Mouse (Mus musculus) ES-E14 (cell line): ENCODE data around the gene Ifitm6. TPM values are rescaled to one million over a fixed set of nuclear protein-coding genes. Genes with fewer than 3 reads are reported as not detected.

Experiments used
- DNase-seq: peaks from one replicate; pipeline ENCODE4 v3.0.0-alpha.2; 2013; ENCODE audit warnings: low read depth, low spot score
- H3K27ac ChIP-seq: 2 replicates; pipeline ENCODE4 v1.5.1; 2012; ENCODE audit warnings: low read depth, mild to moderate bottlenecking, low read length, moderate library complexity, mixed read lengths; ENCODE audit not compliant: poor library complexity, insufficient read depth, severe bottlenecking
- H3K36me3 ChIP-seq: 2 replicates; pipeline ENCODE4 v1.6.1; 2012; ENCODE audit warnings: mild to moderate bottlenecking, low read length, moderate library complexity, mixed read lengths; ENCODE audit not compliant: control insufficient read depth, poor library complexity, insufficient read depth, severe bottlenecking
- H3K4me1 ChIP-seq, 2 experiments: fragments of 150-350 bp in 1 of 2; sonication (generic) in 1 of 2; 2 replicates each; pipeline ENCODE4 v1.6.1; 2012; ENCODE audit warnings: low read length in 2 of 2, mild to moderate bottlenecking in 1 of 2, mixed read lengths in 1 of 2; ENCODE audit not compliant: control insufficient read depth in 2 of 2, insufficient read depth in 2 of 2, poor library complexity in 1 of 2
- H3K4me3 ChIP-seq, 2 experiments: fragments of 150-350 bp in 1 of 2; sonication (generic) in 1 of 2; 2 replicates each; pipeline ENCODE4 v1.5.1; 2012; ENCODE audit warnings: low read length in 2 of 2, low read depth in 1 of 2, mild to moderate bottlenecking in 1 of 2, mixed read lengths in 1 of 2; ENCODE audit not compliant: insufficient read depth in 1 of 2, poor library complexity in 1 of 2, severe bottlenecking in 1 of 2
- H3K9ac ChIP-seq: 2 replicates; pipeline ENCODE4 v1.6.1; 2012; ENCODE audit warnings: low read depth, mild to moderate bottlenecking, low read length, mixed read lengths; ENCODE audit not compliant: poor library complexity, insufficient read depth, severe bottlenecking
- H3K9me3 ChIP-seq: fragments of 150-350 bp; sonication (generic); 2 replicates; pipeline ENCODE4 v1.6.1; 2012; ENCODE audit warnings: low read depth, mild to moderate bottlenecking, low read length; ENCODE audit not compliant: control insufficient read depth, insufficient read depth
- CHD2 ChIP-seq: IDR thresholded peaks from 2 replicates; pipeline ENCODE4 v1.6.1; 2014; ENCODE audit warnings: mild to moderate bottlenecking, low read depth, low read length, inconsistent platforms
- HCFC1 ChIP-seq: IDR thresholded peaks from 2 replicates; pipeline ENCODE4 v1.6.1; 2012; ENCODE audit warnings: low read length, inconsistent platforms, borderline replicate concordance; ENCODE audit not compliant: insufficient read depth
- MAFK ChIP-seq: IDR thresholded peaks from 2 replicates; pipeline ENCODE4 v1.6.1; 2014; ENCODE audit warnings: mild to moderate bottlenecking, low read depth, low read length, inconsistent platforms; ENCODE audit not compliant: insufficient read depth
- ZC3H11A ChIP-seq: IDR thresholded peaks from 2 replicates; pipeline ENCODE4 v1.6.1; 2012; ENCODE audit warnings: low read depth, mild to moderate bottlenecking, inconsistent platforms, low read length, borderline replicate concordance
- ZNF384 ChIP-seq: IDR thresholded peaks from 2 replicates; pipeline ENCODE4 v1.6.1; 2012; ENCODE audit warnings: low read depth, low read length, inconsistent platforms
- in situ Hi-C, 2 experiments: fragments of 600-800 bp; cut with MboI; formaldehyde crosslinking; loops; one replicate each; pipeline ENCODE4 v1.15.1; 2025; ENCODE audit warnings: low sequenced_read_pairs in 2 of 2, inconsistent platforms in 1 of 2; ENCODE audit not compliant: unreplicated experiment in 2 of 2
- total RNA-seq: library from RNA; depleted of rRNA; stranded (reverse); fragments of 300-350 nt; gene quantifications from 2 replicates; pipeline ENCODE4 v1.2.3, GENCODE M21; 2012

The Ifitm6 gene
- total RNA-seq, 1 experiment = 0.36 TPM

DNA sequence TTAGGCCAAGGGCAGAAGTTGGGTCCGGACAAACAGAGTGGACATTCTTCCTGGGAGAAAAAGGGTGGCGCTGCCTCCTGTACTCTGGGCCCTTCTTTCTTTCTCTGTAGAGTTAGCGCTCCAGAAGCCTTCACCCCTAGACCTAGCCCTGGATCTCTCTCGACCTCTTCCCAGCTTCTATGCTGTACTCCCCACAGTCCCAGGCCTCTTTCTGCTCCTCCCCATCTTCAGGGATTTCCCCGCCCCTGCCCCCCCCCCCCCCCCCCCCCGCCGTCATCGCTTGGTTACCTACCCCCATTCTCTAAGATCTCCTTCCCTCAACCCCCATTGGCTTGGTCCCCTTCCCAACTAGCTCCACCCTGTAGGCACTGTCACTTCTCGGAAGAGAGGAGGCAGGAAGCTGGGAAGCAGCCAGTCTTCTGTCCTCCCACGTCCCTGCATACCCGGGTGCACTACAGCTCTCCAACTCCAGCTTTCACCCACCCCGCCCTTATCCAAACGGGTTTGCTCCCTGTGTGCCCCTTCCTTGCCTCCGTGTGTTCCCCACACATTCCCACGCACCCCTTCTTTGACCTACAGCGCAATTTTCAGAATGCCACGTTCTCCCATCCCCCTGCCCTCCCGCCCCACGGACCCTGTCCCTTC, 30.0 kb upstream of the Ifitm6 start:
- peak overlapping the region; percentile 84 for H3K9ac ChIP-seq

DNA sequence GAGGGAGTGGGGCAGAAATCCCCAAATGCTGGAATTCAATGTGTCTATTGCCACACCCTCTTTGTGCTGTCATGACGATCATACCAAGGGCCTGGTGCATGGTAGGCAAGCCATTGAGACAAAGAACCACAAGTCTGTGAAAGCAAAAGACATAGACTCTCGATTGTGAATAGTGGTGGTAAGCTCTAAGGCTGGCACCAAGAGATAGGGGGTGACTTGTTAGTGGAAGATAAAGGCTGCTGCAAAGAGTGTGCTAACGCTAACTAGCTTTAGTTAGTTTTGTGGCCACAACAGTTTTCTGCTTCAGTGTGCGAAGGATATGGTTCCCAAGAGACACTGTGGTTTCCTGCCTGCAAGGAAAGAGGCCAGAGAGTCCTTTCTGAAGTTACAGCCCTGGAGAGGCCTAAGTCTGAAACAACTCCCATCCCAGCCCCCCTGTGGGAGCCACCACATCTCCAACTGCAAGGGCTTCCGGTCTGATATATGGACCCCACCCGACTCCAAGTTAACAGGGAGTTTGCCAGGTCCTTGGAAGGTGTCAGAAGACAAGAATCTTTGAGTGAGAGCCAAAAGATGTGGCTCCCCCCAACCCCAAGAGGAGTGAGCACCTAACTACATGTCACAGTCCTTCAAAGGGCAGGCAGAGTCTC, 29.3 kb upstream of the Ifitm6 start:
- Histone ChIP-seq H3K4me1 (peaks cover 7 to 29% of the 10 kb centered on the region in 2 experiments), H3K36me3 (no peaks in the 10 kb centered on the region), H3K9me3 (no peaks in the 10 kb centered on the region), H3K27ac (peak overlapping the region; percentile 88), H3K9ac (peak overlapping the region; percentile 49; the same call in 1 of the 2 replicates), H3K4me3 (peak overlapping the region; percentile 13 to 25; a peak in 2 of 4 replicates)
- no peak for DNase-seq
- TF ChIP-seq MAFK (no peak), ZNF384 (no peak), CHD2 (no peak), ZC3H11A (no peak), HCFC1 (no peak)
- in situ Hi-C loops = loop anchor here in 1 of 2 experiments (10.0 kb wide), 1 partner anchor 92 kb away; the partner anchor contains the start of genes Gm45717, Ifitm2 and Ifitm5

More for the DNA sequence above, 30.0 kb upstream of the Ifitm6 start:
- no peaks in the 10 kb centered on the region for H3K36me3 ChIP-seq
- H3K9me3 ChIP-seq = no peaks in the 10 kb centered on the region
- peak overlapping the region; percentile 61 to 71 for H3K4me3 ChIP-seq
- TF ChIP-seq MAFK (no peak), ZNF384 (no peak), HCFC1 (no peak), CHD2 (no peak), ZC3H11A (no peak)
- H3K27ac ChIP-seq = peak overlapping the region; percentile 98
- no peak for DNase-seq
- in situ Hi-C loops = loop anchor here in 1 of 2 experiments (10.0 kb wide), 1 partner anchor 93 kb away; the partner anchor contains the start of genes Gm45717, Ifitm2 and Ifitm5
- peaks cover 7 to 27% of the 10 kb centered on the region in 2 experiments for H3K4me1 ChIP-seq

DNA sequence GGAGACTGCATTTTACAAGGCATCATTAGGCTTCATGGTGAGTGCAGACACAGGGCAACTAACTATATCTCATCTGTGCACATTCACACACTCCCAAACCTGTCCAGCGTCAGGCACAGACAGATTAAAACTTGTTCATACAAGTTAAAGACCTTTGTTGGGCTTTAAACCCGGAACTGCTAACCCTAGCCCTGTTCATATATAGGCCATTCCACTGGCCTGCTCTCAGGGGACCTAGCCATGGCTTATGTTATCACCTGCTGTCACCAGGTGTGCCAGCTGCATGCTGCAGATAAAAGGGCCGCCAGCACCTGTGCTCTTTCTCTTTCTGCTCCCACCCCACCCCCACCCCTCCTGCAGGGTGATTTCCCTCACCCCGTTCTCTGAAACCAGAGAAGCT, 24.8 kb upstream of the Ifitm6 start:
- peaks cover 5 to 30% of the 10 kb centered on the region in 2 experiments; a peak in 3 of 4 replicates for H3K4me1 ChIP-seq
- TF ChIP-seq HCFC1 = no peak
- no peak for TF ChIP-seq MAFK
- no peak for TF ChIP-seq ZNF384
- TF ChIP-seq ZC3H11A = no peak
- TF ChIP-seq CHD2 = no peak
- no peak overlapping the region for H3K27ac ChIP-seq
- no peak overlapping the region for H3K4me3 ChIP-seq
- in situ Hi-C loops = loop anchor here in 1 of 2 experiments (10.0 kb wide), 1 partner anchor 88 kb away; the partner anchor contains the start of genes Gm45717, Ifitm2 and Ifitm5
- no peaks in the 10 kb centered on the region for H3K36me3 ChIP-seq
- H3K9ac ChIP-seq = no peak overlapping the region
- no peak for DNase-seq
- no peaks in the 10 kb centered on the region for H3K9me3 ChIP-seq

DNA sequence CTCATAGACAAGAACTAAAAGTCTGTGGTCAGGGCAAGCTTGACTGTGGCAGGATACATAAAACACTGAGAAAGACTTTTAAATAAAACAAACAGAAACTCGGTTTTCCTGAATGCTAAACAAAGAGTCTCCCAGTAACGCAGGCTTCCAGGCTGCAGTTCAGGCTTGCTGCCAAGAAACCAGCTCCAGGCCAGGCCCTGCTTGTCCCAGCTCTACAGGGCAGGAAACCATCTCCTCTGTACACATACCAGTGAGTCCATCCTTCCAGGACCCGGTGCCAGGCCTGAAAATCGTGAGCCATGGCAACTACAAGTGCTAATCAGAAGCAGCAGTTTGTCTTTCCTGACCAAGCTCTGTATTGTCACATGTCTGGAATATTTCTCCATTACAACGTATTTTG, 23.9 kb upstream of the Ifitm6 start:
- no peaks in the 10 kb centered on the region for H3K36me3 ChIP-seq
- DNase-seq = no peak
- H3K4me3 ChIP-seq = no peak overlapping the region
- H3K9ac ChIP-seq = no peak overlapping the region
- no peak for TF ChIP-seq MAFK
- no peak for TF ChIP-seq ZNF384
- TF ChIP-seq HCFC1 = no peak
- no peak for TF ChIP-seq CHD2
- TF ChIP-seq ZC3H11A = no peak
- in situ Hi-C loops = loop anchor here in 1 of 2 experiments (10.0 kb wide), 1 partner anchor 87 kb away; the partner anchor contains the start of genes Gm45717, Ifitm2 and Ifitm5
- peaks cover 5 to 23% of the 10 kb centered on the region in 2 experiments; a peak in 3 of 4 replicates for H3K4me1 ChIP-seq
- no peak overlapping the region for H3K27ac ChIP-seq
- H3K9me3 ChIP-seq = no peaks in the 10 kb centered on the region
